Mouse (Mus musculus) heart, embryonic 10.5 days (tissue): ENCODE data around the gene Snap91. TPM values are rescaled to one million over a fixed set of nuclear protein-coding genes. Genes with fewer than 3 reads are reported as not detected.

ENCODE experiments used
- DNase-seq: peaks from one replicate; pipeline ENCODE4 v3.0.0-alpha.2; 2017; ENCODE audit warnings: low spot score
- H3K27ac ChIP-seq: fragments of 300-500 bp; sonication (generic); 2 replicates; pipeline ENCODE4 v1.5.1; 2016; ENCODE audit warnings: mild to moderate bottlenecking
- H3K27me3 ChIP-seq: fragments of 300-500 bp; sonication (generic); 2 replicates; pipeline ENCODE4 v1.6.1; 2016; ENCODE audit warnings: mild to moderate bottlenecking; ENCODE audit not compliant: poor library complexity, insufficient read depth, severe bottlenecking
- H3K36me3 ChIP-seq: fragments of 300-500 bp; sonication (generic); 2 replicates; pipeline ENCODE4 v1.6.1; 2016; ENCODE audit warnings: mild to moderate bottlenecking, moderate library complexity
- H3K4me1 ChIP-seq: fragments of 300-500 bp; sonication (generic); 2 replicates; pipeline ENCODE4 v1.6.1; 2016; ENCODE audit warnings: mild to moderate bottlenecking
- H3K4me3 ChIP-seq: fragments of 300-500 bp; sonication (generic); 2 replicates; pipeline ENCODE4 v1.5.1; 2016; ENCODE audit warnings: mild to moderate bottlenecking, moderate library complexity
- H3K9me3 ChIP-seq: fragments of 300-500 bp; sonication (generic); 2 replicates; pipeline ENCODE4 v1.6.1; 2016; ENCODE audit warnings: mild to moderate bottlenecking, moderate library complexity
- WGBS: fragments of 180-500 bp; shearing (Covaris S2); methylation state at CpG from one replicate; pipeline ENCODE4 v1.1.7; 2016; 5-methylcytosine and 5-hydroxymethylcytosine counted together
- polyA plus RNA-seq: library from polyadenylated mRNA; unstranded; fragments of >200 nt; fragmentation: Nextera tagmentation; extraction: Ambion mirVana; gene quantifications from 2 replicates; pipeline ENCODE4 v1.2.1, GENCODE M21; 2016

Gene Snap91
- polyA plus RNA-seq, 1 experiment from 2014 or later: 8.7 TPM

GRCm38 (mm10) chr9:86799099-86799498, 81.4 kb downstream of the Snap91 start:
- no peaks in the 10 kb centered on the region for H3K36me3 ChIP-seq
- H3K27ac ChIP-seq: no peak overlapping the region

GRCm38 (mm10) chr9:86798686-86799085, 81.8 kb downstream of the Snap91 start:
- no peak overlapping the region for H3K4me3 ChIP-seq
- no peaks in the 10 kb centered on the region for H3K4me1 ChIP-seq
- H3K27me3 ChIP-seq: no peaks in the 10 kb centered on the region
- H3K36me3 ChIP-seq: no peaks in the 10 kb centered on the region
- 40% methylated on average over 7 of the region's 7 CpGs for WGBS
- DNase-seq: no peak
- H3K27ac ChIP-seq: no peak overlapping the region
- no peaks in the 10 kb centered on the region for H3K9me3 ChIP-seq

More at GRCm38 (mm10) chr9:86799099-86799498, 81.4 kb downstream of the Snap91 start:
- Histone ChIP-seq H3K27me3 (no peaks in the 10 kb centered on the region), H3K4me1 (no peaks in the 10 kb centered on the region), H3K4me3 (no peak overlapping the region), H3K9me3 (no peaks in the 10 kb centered on the region)
- 80% methylated on average over 7 of the region's 7 CpGs for WGBS
- DNase-seq: no peak

- 86% methylated on average over 5 of the region's 5 CpGs for WGBS
- H3K36me3 ChIP-seq: no peaks in the 10 kb centered on the region
- H3K4me1 ChIP-seq: no peaks in the 10 kb centered on the region
- no peak for DNase-seq
- H3K9me3 ChIP-seq: no peaks in the 10 kb centered on the region
- no peak overlapping the region for H3K27ac ChIP-seq
- no peaks in the 10 kb centered on the region for H3K27me3 ChIP-seq
- H3K4me3 ChIP-seq: no peak overlapping the region
Observed at GRCm38 (mm10) chr9:86798129-86798528, 82.3 kb downstream of the Snap91 start.

GRCm38 (mm10) chr9:86797553-86797952, 82.9 kb downstream of the Snap91 start:
- WGBS: 90% methylated on average over 4 of the region's 4 CpGs

GRCm38 (mm10) chr9:86795236-86795635, 85.2 kb downstream of the Snap91 start:
- no peak for DNase-seq
- Histone ChIP-seq H3K27me3 (no peaks in the 10 kb centered on the region), H3K4me1 (no peaks in the 10 kb centered on the region), H3K27ac (no peak overlapping the region), H3K36me3 (no peaks in the 10 kb centered on the region; the same call in 1 of the 2 replicates), H3K9me3 (no peaks in the 10 kb centered on the region), H3K4me3 (no peak overlapping the region)
- WGBS: 75% methylated on average over 3 of the region's 3 CpGs

More at GRCm38 (mm10) chr9:86797553-86797952, 82.9 kb downstream of the Snap91 start:
- Histone ChIP-seq H3K4me3 (no peak overlapping the region), H3K36me3 (no peaks in the 10 kb centered on the region), H3K9me3 (no peaks in the 10 kb centered on the region), H3K27me3 (no peaks in the 10 kb centered on the region), H3K27ac (no peak overlapping the region), H3K4me1 (no peaks in the 10 kb centered on the region)
- DNase-seq: no peak

- Histone ChIP-seq H3K36me3 (no peaks in the 10 kb centered on the region; the same call in 1 of the 2 replicates), H3K27ac (no peak overlapping the region), H3K4me3 (no peak overlapping the region), H3K27me3 (no peaks in the 10 kb centered on the region), H3K9me3 (no peaks in the 10 kb centered on the region), H3K4me1 (no peaks in the 10 kb centered on the region)
- no peak for DNase-seq
- WGBS: 62% methylated on average over 7 of the region's 7 CpGs
Observed at GRCm38 (mm10) chr9:86791927-86792326, 88.5 kb downstream of the Snap91 start.

GRCm38 (mm10) chr9:86789186-86789585, 91.3 kb downstream of the Snap91 start:
- Histone ChIP-seq H3K4me3 (no peak overlapping the region), H3K9me3 (no peaks in the 10 kb centered on the region), H3K4me1 (no peaks in the 10 kb centered on the region), H3K27me3 (no peaks in the 10 kb centered on the region), H3K27ac (no peak overlapping the region), H3K36me3 (no peaks in the 10 kb centered on the region; the same call in 1 of the 2 replicates)
- DNase-seq: no peak
- 83% methylated on average over 6 of the region's 6 CpGs for WGBS

- Histone ChIP-seq H3K27ac (no peak overlapping the region), H3K4me1 (no peaks in the 10 kb centered on the region), H3K4me3 (no peak overlapping the region), H3K9me3 (no peaks in the 10 kb centered on the region), H3K27me3 (no peaks in the 10 kb centered on the region), H3K36me3 (no peaks in the 10 kb centered on the region)
- 85% methylated on average over 2 of the region's 2 CpGs for WGBS
- no peak for DNase-seq
Observed at GRCm38 (mm10) chr9:86782836-86783235, 97.6 kb downstream of the Snap91 start.

GRCm38 (mm10) chr9:86781426-86781825, 99.0 kb downstream of the Snap91 start:
- Histone ChIP-seq H3K9me3 (no peaks in the 10 kb centered on the region), H3K27me3 (no peaks in the 10 kb centered on the region), H3K36me3 (no peaks in the 10 kb centered on the region; the same call in 1 of the 2 replicates), H3K4me3 (no peak overlapping the region), H3K4me1 (no peaks in the 10 kb centered on the region), H3K27ac (no peak overlapping the region)
- no peak for DNase-seq
- WGBS: 82% methylated on average over 4 of the region's 4 CpGs

- H3K36me3 ChIP-seq: peaks cover 2% of the 10 kb centered on the region; the same call in 1 of the 2 replicates
- DNase-seq: no peak
- H3K9me3 ChIP-seq: no peaks in the 10 kb centered on the region
- WGBS: 71% methylated on average over 4 of the region's 4 CpGs
- no peaks in the 10 kb centered on the region for H3K27me3 ChIP-seq
- H3K4me3 ChIP-seq: no peak overlapping the region
- H3K27ac ChIP-seq: no peak overlapping the region
- peaks cover 3% of the 10 kb centered on the region for H3K4me1 ChIP-seq
Observed at GRCm38 (mm10) chr9:86778212-86778611, 102.2 kb downstream of the Snap91 start.

GRCm38 (mm10) chr9:86777309-86777708, 103.1 kb downstream of the Snap91 start:
- H3K9me3 ChIP-seq: no peaks in the 10 kb centered on the region
- H3K4me1 ChIP-seq: peaks cover 6% of the 10 kb centered on the region
- no peak for DNase-seq
- H3K27me3 ChIP-seq: no peaks in the 10 kb centered on the region
- H3K27ac ChIP-seq: no peak overlapping the region
- H3K4me3 ChIP-seq: no peak overlapping the region
- H3K36me3 ChIP-seq: peaks cover 2% of the 10 kb centered on the region; the same call in 1 of the 2 replicates
- WGBS: 73% methylated on average over 7 of the region's 7 CpGs

GRCm38 (mm10) chr9:86775374-86775773, 105.1 kb downstream of the Snap91 start:
- 93% methylated on average over 6 of the region's 6 CpGs for WGBS
- Histone ChIP-seq H3K4me1 (peaks cover 6% of the 10 kb centered on the region), H3K9me3 (no peaks in the 10 kb centered on the region), H3K27ac (no peak overlapping the region), H3K4me3 (no peak overlapping the region), H3K27me3 (no peaks in the 10 kb centered on the region), H3K36me3 (peaks cover 2% of the 10 kb centered on the region; the same call in 1 of the 2 replicates)
- no peak for DNase-seq

- no peak for DNase-seq
- Histone ChIP-seq H3K27me3 (no peaks in the 10 kb centered on the region), H3K4me3 (no peak overlapping the region), H3K36me3 (peaks cover 2% of the 10 kb centered on the region; the same call in 1 of the 2 replicates), H3K27ac (no peak overlapping the region), H3K4me1 (peaks cover 10% of the 10 kb centered on the region), H3K9me3 (no peaks in the 10 kb centered on the region)
- 77% methylated on average over 8 of the region's 8 CpGs for WGBS
Observed at GRCm38 (mm10) chr9:86773996-86774395, 106.5 kb downstream of the Snap91 start.

- Histone ChIP-seq H3K36me3 (peaks cover 2% of the 10 kb centered on the region; the same call in 1 of the 2 replicates), H3K27ac (no peak overlapping the region), H3K9me3 (no peaks in the 10 kb centered on the region), H3K4me3 (no peak overlapping the region), H3K4me1 (peaks cover 10% of the 10 kb centered on the region), H3K27me3 (no peaks in the 10 kb centered on the region)
- no peak for DNase-seq
- 57% methylated on average over 3 of the region's 3 CpGs for WGBS
Observed at GRCm38 (mm10) chr9:86772897-86773296, 107.6 kb downstream of the Snap91 start.
